Mouse (Mus musculus) urinary bladder, adult 18-20 months (tissue): Measurements from ENCODE around the gene 4933427D14Rik.
"Not testable (repeated sequence)": the region's sequence is repeated elsewhere in the genome, so short reads cannot be mapped to it uniquely, and the experiment has no call there.

ENCODE experiments used
- DNase-seq, 2 experiments: peaks; one replicate each; pipeline ENCODE4 v3.0.0; 2022; ENCODE audit warnings: low spot score in 2 of 2, mixed read lengths in 2 of 2

Gene 4933427D14Rik

GRCm38 (mm10) chr11:72205256-72205655 lies 2.0 kb downstream of the 4933427D14Rik start:
- DNase-seq, result no peak

GRCm38 (mm10) chr11:72203440-72203839 lies 3.8 kb downstream of the 4933427D14Rik start:
- DNase-seq, result no peak

DNA sequence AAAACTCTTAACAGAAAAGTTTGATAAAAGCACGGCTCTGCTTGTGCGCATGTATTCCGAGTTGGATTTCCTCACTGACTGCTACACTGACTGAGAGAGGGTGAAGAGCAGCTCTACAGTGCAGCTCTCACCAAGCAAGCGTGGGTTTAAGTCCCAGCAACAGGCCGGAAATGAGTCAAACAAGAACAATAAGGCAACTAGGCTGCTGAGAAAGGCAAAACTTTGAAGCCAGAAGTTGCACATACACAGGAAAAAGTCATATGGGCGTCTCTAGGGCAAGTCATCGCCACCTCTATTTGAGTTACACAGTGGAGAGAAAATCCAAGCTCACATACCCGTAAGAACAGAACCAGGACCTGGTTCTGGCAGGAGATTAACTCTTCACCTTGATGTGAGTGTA lies 10.8 kb downstream of the 4933427D14Rik start:
- no peak for DNase-seq

- no peak for DNase-seq
These were observed 13.0 kb downstream of the 4933427D14Rik start for GRCm38 (mm10) chr11:72194259-72194658.

- no peak for DNase-seq
These were observed 16.4 kb downstream of the 4933427D14Rik start for GRCm38 (mm10) chr11:72190857-72191256.

DNA sequence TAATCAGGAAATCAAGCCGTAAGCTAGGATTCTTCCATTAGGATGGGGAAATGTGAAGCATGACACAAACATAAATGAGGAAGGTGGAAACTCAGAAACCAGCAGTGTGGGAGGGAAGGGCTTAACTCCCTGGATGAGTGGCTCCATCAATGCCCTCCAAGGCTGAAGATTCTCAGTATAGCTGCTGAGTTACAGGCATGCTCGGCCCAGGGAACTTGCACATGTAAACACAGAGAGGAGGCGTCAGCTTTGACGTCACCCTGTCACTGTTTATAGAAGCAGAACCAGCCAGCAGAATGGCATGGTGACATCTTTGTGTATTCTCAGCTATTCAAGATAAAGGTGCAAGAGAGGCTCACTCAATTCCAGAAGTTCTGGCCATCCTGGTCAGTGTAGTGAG lies 23.0 kb downstream of the 4933427D14Rik start:
- no peak for DNase-seq

DNA sequence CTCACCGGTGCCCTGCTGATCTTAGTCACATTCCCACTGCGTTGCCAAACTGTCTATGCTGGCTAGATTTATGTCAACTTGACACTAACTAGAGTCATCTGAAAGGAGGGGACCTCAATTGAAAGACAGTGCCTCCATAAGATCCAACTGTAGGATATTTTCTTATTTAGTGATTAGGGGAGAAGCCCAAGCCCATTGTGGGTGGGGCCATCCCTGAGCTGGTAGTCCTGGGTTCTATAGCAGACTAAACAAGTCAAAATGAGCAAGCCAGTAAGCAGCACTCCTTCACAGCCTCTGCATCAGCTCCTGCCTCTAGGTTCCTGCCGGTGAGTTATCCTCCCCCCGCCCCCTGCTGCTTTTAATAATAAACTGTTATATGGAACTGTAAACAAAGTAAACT lies 26.1 kb downstream of the 4933427D14Rik start:
- DNase-seq, result no peak

DNA sequence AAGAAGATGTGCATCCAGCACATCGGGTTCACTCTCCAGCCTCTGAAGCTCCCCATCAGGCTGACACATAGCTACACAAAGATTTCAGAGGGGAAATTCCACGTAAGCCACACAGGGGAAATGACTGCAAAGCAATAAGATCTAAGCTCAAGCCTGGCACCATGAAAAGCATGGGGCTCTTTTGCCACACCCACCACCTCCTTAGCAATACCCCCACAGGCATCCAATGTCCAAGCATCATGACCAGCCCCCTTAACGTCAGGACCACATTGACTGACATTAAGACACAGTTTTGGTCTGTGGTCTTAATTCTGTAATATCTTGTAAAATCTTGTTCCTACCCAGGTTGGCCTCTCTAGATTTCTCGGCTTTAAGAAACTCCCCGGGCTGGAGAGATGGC lies 26.7 kb downstream of the 4933427D14Rik start:
- DNase-seq, result no peak

DNA sequence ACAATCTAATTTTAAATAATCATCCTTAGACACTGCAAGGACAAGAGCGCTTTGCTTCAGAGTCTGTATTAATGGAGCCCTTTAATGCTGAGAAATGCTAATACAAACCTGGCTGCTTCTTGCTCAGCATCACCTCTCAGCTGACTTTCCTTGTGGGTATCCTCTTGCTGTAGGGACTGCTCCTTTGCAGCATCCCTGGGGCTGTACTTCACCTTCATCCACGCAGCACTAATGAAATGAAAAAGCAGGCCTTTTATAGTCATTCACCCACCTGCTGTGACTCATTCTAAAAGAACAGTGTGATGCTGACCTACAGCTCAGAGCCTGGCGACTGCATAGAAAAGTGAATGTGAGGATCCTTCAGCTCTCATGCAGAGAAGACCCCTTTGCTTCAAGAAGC lies 30.7 kb downstream of the 4933427D14Rik start:
- DNase-seq, result no peak

DNA sequence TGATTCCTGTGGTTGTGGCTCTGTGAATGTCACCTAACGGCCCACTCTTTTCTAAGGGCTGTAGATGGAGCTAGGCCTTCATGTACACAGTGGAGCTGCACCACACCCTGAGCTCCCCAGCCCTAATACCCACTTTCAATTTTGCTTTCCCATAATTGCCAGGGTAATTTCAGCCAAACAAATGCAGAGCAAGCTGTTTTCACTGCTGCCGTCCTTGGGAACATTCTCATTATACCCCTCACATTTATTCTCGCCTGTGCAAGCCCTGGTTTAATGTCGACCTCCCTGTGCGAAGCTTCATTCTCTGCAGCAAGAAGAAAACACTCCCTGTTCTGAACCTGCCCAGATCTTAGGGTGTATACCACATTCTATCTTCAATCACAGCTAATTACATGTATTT lies 31.3 kb downstream of the 4933427D14Rik start:
- DNase-seq, result no peak

- DNase-seq, result no peak
These were observed 32.5 kb downstream of the 4933427D14Rik start for GRCm38 (mm10) chr11:72174721-72175120.

GRCm38 (mm10) chr11:72173506-72173905 lies 33.8 kb downstream of the 4933427D14Rik start:
- DNase-seq, result no peak

DNA sequence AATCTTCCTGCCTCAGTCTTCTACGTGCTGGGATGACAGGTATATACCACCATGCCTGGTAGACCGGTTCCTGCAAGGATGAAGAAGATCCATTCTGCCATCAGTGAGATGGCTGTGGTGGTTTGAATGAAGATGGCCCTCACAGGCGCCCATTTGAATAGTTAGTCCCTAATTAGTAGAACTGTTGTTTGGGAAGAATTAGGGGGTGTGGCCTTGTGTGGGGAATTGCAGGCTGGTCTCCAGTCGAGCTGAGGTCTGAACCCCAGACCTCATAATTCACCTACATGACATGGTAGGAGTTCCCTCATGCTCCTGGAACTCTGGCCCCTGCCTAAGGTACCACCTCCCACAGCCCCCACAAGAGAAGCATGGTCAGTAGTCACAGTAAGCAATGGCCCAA lies 35.4 kb downstream of the 4933427D14Rik start:
- not testable (repeated sequence) for DNase-seq

DNA sequence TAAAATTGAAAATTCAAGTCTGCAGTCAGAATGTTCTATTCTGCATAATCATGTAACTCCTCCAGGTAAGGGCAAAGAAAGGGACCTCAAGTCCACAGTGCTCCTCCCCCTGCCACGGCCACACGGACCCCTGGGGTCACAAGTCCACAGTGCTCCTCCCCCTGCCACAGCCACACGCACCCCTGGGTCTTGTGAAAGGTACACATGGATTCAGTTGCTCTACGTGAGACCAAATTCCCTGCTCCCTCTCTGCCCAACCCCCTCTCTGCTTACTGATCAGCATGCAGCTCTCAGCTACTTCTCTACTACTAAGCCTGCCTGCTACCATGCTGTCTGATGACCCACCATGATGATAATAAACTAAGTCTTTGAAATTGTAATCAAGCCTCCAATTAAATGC lies 37.4 kb downstream of the 4933427D14Rik start:
- no peak for DNase-seq

DNA sequence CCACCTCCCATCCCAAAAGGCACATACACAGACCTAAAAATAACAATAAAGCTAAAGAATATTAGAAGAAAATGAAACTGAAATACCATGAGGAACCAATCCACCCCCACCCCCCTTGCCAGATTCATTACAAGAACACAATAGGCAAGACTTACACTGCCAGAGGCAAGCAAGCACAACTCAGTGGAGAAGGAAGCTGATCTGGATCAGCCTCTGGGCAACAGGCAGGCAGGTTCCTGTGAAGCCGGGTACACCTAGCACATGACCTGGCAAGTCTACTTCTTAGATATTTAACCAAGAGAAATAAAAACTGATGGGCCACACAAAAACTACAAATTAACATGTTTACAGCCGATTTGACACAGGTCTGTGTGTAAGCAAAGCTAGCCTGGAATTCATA lies 44.1 kb downstream of the 4933427D14Rik start:
- DNase-seq, result no peak

- DNase-seq, result no peak
These were observed 50.6 kb downstream of the 4933427D14Rik start for GRCm38 (mm10) chr11:72156624-72157023.

- DNase-seq, result no peak
These were observed 51.3 kb downstream of the 4933427D14Rik start for GRCm38 (mm10) chr11:72155981-72156428.

DNA sequence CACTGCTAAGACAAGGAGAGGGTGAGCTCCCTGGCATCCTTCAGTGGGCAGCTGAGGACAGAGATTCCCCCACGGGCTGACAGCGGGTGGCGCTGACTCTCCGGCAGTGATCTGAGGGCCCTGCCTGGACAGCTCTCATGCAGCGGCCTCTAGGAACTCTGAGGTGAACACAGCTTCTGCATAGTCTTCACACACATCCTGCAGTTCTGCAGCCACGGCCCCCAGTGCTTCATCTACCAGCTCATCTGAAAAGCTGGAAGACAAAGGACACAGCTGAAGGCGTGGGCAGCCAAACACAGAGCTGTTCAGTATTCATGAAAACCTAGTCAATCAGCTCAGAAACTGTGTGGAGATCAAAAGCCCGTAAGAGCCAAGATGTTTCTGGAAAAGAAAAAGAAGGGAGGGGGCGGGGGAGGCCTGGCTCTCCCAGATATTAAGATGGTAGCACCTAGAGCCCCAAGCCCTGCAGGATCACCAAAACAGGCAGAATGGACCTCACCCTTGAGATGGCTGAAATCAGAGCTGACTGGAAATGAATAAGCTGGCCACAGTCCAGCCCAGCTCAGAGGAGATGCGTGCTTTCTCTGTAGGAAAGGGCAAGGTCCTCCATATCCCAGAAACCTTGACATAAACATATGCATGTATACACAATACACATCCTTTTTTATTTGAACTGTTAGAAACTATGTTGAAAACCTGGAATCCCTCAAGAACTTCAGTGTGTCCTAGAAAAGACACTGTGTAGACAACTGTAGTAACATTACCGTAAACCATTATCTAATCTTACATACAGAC lies 51.9 kb downstream of the 4933427D14Rik start:
- DNase-seq, result no peak

DNA sequence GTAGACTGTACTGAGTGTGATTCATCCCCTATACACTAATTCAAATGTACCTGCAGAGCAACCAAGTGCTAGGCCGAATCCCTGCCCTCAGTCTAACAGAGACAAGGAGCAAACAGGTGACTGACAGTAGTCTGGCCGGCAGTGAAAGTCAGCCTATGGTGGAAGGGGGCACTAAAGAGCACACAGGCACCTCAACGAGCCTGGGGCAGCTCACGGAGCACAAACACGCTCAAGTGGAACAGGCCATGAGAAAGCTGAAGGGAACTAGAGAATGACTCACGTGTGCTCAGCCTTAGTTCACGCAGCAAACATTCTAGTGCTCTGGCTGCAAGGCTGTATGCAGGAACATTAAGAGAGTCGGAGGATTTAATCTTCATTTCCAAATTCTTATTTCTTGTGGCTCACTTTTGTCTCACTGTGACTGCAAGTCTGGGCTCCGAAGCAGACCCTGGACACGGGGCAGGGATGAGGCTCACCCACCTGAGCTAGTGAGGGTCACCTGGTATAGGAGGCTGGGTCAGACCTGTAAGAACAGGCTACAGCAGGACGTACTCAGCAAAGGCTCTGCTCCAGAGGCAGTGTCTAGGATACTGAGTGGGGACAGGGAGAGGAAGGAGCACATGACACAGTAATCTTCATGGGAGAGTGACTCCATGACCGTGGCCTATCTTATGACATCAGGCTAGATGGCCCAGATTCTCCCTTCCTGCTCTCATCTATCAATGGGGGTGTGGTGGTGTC lies 54.0 kb downstream of the 4933427D14Rik start:
- no peak for DNase-seq

DNA sequence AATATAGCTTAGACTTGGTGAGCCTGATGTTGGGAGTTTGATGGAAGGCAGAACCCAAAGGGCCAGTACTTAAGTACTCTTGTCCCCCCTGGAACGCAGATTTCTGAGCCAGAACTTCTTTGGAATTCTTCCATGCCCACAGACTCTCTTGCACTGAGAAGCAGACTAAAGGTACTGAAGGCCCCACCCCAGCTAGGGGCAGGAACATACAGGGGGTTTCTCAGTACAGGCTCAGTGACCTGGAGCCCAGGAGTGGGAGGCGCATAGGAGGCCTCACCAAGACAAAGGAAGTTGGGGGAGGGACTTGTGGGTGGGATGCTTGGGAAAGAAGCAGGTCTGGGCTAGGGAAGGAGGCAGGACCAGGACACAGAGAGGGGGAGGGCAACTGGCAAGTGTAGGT lies 56.1 kb downstream of the 4933427D14Rik start:
- no peak for DNase-seq

DNA sequence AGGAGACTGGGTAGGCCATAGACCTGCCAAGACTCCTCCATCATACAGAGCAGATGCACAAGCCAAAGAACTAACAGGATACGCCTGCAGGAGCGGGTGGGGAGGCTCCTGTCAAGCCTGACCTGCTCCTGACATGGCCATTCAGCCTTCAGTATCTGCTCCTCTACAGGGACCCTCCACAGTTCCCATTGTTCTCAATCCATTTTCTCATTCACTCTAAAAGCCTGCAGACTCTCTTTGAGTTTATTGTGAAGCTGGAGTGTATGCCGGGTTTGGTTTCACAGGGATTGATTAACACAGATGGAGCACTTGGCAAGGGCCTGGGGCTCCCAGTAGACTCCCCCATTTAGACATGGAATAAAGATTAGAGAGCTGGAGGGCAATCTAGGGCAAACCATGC lies 59.3 kb downstream of the 4933427D14Rik start:
- no peak for DNase-seq

- DNase-seq, result no peak
These were observed 61.4 kb downstream of the 4933427D14Rik start for GRCm38 (mm10) chr11:72145877-72146248.
